Mouse (Mus musculus): ENCODE results near the gene Map6. TPM values are rescaled to one million over a fixed set of nuclear protein-coding genes. Genes with fewer than 3 reads are reported as not detected.

Map6 gene
- polyA plus RNA-seq, 1 experiment from 2014 or later = 1.1 TPM

DNA sequence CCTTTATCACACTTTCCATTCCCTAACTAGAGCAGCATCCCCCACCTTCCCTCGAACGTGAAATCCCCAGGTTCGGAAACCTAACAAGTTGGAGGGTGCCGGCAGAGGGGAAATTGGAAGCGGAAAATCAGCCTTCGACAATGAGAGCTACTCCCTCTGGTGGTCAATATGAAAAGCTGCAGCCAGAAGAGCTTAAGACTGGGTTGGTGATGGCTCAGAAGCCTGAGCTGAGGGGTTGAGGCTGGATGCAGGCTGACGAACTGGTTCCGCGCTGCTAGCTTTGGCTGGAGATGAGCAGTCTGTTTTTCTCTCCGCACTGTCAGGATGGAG lies 17.7 kb upstream of the Map6 start:
- H3K9ac ChIP-seq (ENCODE audit: low read depth, low read length) = no peak overlapping the region
- H3K36me3 ChIP-seq (ENCODE audit: control insufficient read depth, insufficient read depth, low read length) = no peaks in the 10 kb centered on the region
- peaks cover 9% of the 10 kb centered on the region for H3K27me3 ChIP-seq (ENCODE audit: control insufficient read depth, insufficient read depth, low read length)
- H3K27ac ChIP-seq (ENCODE audit: low read depth, low read length) = no peak overlapping the region
- peak; percentile 73 for ATAC-seq (ENCODE audit: low FRiP score, low TSS enrichment)
- H3K4me2 ChIP-seq (replicated peaks; ENCODE audit: low read depth, low read length) = peak overlapping the region; percentile 74
- WGBS = under 1% methylated on average over 10 of the region's 10 CpGs
- no peaks in the 10 kb centered on the region for H3K4me1 ChIP-seq (ENCODE audit: control insufficient read depth, insufficient read depth, low read length)
- peak overlapping the region; percentile 39 for H3K4me3 ChIP-seq (ENCODE audit: low read length)
- no peaks in the 10 kb centered on the region for H3K9me3 ChIP-seq (ENCODE audit: control insufficient read depth, low read length)

DNA sequence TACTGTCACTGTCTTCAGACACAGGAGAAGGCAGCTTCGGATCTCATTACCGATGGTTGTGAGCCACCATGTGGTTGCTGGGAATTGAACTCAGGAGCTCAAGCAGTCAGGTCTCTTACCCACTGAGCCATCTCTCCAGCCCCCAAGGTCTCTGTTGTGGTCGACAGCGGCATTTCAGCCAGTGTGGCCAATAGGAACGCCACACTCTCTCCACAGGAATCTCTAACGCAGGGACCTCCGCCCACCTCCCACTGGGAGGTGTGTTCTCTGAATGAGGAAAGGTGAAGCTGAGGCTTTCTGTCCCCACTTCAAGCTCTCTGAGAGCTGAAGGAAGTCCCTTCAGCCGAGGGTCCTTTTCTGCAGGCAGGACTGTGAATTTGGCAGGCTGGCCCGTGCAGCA lies 16.9 kb upstream of the Map6 start:
- 49% methylated on average over 9 of the region's 9 CpGs for WGBS
- no peak overlapping the region for H3K9ac ChIP-seq (ENCODE audit: low read depth, low read length)

DNA sequence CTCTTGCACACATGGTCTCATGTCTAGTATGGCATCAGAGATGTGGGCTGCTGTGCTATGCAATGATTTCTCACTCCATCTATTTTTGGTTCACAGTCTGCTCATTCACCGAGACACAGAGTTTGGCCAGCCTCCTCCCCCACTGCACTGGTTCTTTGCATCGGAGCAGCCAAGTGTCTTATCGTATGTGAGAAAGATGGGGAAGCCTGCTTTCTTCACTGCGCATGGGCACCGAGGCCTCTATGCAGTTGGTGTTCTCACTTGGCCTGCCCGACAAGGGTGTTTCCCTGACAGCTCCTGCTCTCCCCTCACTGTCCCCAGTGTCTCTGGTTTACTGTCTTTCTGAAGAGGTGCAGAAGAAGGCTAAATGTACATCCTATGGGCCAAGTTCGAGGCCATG lies 12.2 kb upstream of the Map6 start:
- no peak overlapping the region for H3K9ac ChIP-seq (ENCODE audit: low read depth, low read length)
- H3K4me1 ChIP-seq (ENCODE audit: control insufficient read depth, insufficient read depth, low read length) = no peaks in the 10 kb centered on the region
- H3K9me3 ChIP-seq (ENCODE audit: control insufficient read depth, low read length) = no peaks in the 10 kb centered on the region
- H3K4me3 ChIP-seq (ENCODE audit: low read length) = no peak overlapping the region
- 81% methylated on average over 7 of the region's 7 CpGs for WGBS
- H3K27ac ChIP-seq (ENCODE audit: low read depth, low read length) = no peak overlapping the region
- H3K4me2 ChIP-seq (replicated peaks; ENCODE audit: low read depth, low read length) = no peak overlapping the region
- no peaks in the 10 kb centered on the region for H3K27me3 ChIP-seq (ENCODE audit: control insufficient read depth, insufficient read depth, low read length)
- H3K36me3 ChIP-seq (ENCODE audit: control insufficient read depth, insufficient read depth, low read length) = no peaks in the 10 kb centered on the region
- ATAC-seq (ENCODE audit: low FRiP score, low TSS enrichment) = no peak

More for the DNA sequence above, 16.9 kb upstream of the Map6 start:
- Histone ChIP-seq H3K4me2 (replicated peaks; ENCODE audit: low read depth, low read length) (no peak overlapping the region), H3K27ac (ENCODE audit: low read depth, low read length) (no peak overlapping the region), H3K36me3 (ENCODE audit: control insufficient read depth, insufficient read depth, low read length) (no peaks in the 10 kb centered on the region), H3K4me3 (ENCODE audit: low read length) (no peak overlapping the region), H3K27me3 (ENCODE audit: control insufficient read depth, insufficient read depth, low read length) (peaks cover 9% of the 10 kb centered on the region), H3K4me1 (ENCODE audit: control insufficient read depth, insufficient read depth, low read length) (no peaks in the 10 kb centered on the region), H3K9me3 (ENCODE audit: control insufficient read depth, low read length) (no peaks in the 10 kb centered on the region)
- ATAC-seq (ENCODE audit: low FRiP score, low TSS enrichment) = no peak

DNA sequence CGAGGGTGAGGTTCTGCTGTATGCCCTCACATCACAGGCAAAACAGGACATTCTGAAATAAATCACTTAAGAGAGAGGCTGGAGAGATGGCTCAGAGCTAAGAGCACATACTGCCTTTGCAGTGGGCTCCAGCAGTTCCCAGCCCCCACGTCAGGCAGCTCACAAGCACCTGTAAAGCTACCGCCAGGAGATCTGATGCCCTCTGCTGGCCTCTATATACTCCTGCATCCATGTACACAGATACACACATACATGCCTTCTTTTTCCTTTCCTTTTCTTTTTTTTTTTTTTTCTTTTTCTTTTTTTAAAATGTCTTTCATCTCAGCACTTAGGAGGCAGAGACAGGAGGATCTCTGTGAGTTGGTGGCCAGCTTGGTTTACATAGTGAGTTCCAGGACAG lies 5.3 kb upstream of the Map6 start:
- H3K4me3 ChIP-seq (ENCODE audit: low read length) = no peak overlapping the region
- WGBS = 53% methylated on average over 3 of the region's 3 CpGs
- H3K27me3 ChIP-seq (ENCODE audit: control insufficient read depth, insufficient read depth, low read length) = peaks cover 18% of the 10 kb centered on the region
- no peak overlapping the region for H3K9ac ChIP-seq (ENCODE audit: low read depth, low read length)
- no peaks in the 10 kb centered on the region for H3K9me3 ChIP-seq (ENCODE audit: control insufficient read depth, low read length)
- no peaks in the 10 kb centered on the region for H3K36me3 ChIP-seq (ENCODE audit: control insufficient read depth, insufficient read depth, low read length)
- H3K27ac ChIP-seq (ENCODE audit: low read depth, low read length) = no peak overlapping the region
- H3K4me1 ChIP-seq (ENCODE audit: control insufficient read depth, insufficient read depth, low read length) = no peaks in the 10 kb centered on the region
- ATAC-seq (ENCODE audit: low FRiP score, low TSS enrichment) = no peak
- no peak overlapping the region for H3K4me2 ChIP-seq (replicated peaks; ENCODE audit: low read depth, low read length)

DNA sequence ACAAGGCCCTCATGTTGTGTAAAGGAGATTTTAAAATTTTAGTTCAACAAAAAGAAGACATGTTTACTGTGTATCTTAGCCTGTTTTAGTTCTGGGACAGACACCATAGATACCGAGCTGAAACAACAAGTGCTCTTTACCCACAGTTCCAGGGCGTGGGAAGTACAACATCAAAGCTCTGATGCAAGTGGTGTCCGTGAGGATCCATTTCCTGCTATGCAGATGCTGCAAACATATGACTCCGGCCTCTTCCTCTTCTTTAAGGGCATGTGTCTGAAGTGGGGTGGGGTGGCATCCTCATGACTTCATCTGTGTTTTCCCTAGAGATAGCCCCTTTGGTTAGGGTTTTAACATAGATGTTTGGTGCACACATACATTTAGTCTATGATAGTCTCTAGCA lies 3.7 kb upstream of the Map6 start:
- Histone ChIP-seq H3K27me3 (ENCODE audit: control insufficient read depth, insufficient read depth, low read length) (peaks cover 34% of the 10 kb centered on the region), H3K4me2 (replicated peaks; ENCODE audit: low read depth, low read length) (no peak overlapping the region), H3K27ac (ENCODE audit: low read depth, low read length) (no peak overlapping the region), H3K9me3 (ENCODE audit: control insufficient read depth, low read length) (no peaks in the 10 kb centered on the region), H3K4me1 (ENCODE audit: control insufficient read depth, insufficient read depth, low read length) (peaks cover 8% of the 10 kb centered on the region), H3K36me3 (ENCODE audit: control insufficient read depth, insufficient read depth, low read length) (no peaks in the 10 kb centered on the region), H3K9ac (ENCODE audit: low read depth, low read length) (no peak overlapping the region), H3K4me3 (ENCODE audit: low read length) (no peak overlapping the region)
- no peak for ATAC-seq (ENCODE audit: low FRiP score, low TSS enrichment)
- WGBS = 50% methylated on average over 4 of the region's 4 CpGs

DNA sequence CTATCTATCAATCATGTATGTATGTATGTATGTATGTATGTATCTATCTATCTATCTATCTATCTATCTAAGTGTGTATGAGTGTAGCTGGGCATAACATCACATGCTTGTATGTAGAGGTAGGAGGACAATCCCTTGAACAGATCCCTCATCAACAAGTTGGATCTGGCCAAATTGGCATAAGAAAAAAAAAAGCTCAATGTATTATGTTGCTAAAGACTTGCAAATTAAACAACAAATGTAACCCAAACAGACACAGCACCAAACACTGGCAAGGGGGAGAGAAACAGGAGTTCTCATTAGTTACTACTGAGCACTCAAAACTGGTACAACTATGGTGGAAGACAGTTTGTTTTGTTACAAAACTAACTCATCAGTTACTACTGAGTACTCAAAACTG lies 2.6 kb upstream of the Map6 start:
- H3K9ac ChIP-seq (ENCODE audit: low read depth, low read length) = no peak overlapping the region
- ATAC-seq (ENCODE audit: low FRiP score, low TSS enrichment) = no peak
- H3K27ac ChIP-seq (ENCODE audit: low read depth, low read length) = no peak overlapping the region
- no peak overlapping the region for H3K4me3 ChIP-seq (ENCODE audit: low read length)
- H3K4me1 ChIP-seq (ENCODE audit: control insufficient read depth, insufficient read depth, low read length) = peaks cover 12% of the 10 kb centered on the region
- H3K36me3 ChIP-seq (ENCODE audit: control insufficient read depth, insufficient read depth, low read length) = no peaks in the 10 kb centered on the region
- H3K27me3 ChIP-seq (ENCODE audit: control insufficient read depth, insufficient read depth, low read length) = peaks cover 45% of the 10 kb centered on the region
- no peak overlapping the region for H3K4me2 ChIP-seq (replicated peaks; ENCODE audit: low read depth, low read length)
- no peaks in the 10 kb centered on the region for H3K9me3 ChIP-seq (ENCODE audit: control insufficient read depth, low read length)

DNA sequence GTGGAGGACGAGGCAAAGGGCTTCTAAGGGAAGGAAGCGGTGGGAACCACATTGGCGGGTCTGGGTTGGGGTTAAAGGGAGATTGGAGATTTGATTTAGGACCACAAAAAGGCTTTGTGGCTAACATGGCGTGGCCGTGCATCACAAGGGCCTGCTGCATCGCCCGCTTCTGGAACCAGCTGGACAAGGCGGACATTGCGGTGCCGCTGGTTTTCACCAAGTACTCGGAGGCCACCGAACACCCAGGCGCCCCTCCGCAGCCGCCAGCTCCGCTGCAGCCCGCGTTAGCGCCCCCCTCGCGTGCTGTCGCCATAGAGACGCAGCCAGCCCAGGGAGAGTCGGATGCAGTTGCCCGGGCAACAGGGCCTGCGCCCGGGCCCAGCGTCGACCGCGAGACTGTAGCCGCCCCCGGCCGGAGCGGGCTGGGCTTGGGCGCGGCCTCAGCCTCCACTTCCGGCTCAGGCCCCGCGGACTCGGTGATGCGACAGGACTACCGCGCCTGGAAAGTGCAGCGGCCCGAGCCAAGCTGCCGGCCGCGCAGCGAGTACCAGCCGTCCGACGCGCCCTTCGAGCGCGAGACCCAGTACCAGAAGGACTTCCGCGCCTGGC lies 754 bp downstream of the Map6 start:
- Histone ChIP-seq H3K36me3 (ENCODE audit: control insufficient read depth, insufficient read depth, low read length) (no peaks in the 10 kb centered on the region), H3K27me3 (ENCODE audit: control insufficient read depth, insufficient read depth, low read length) (peaks cover 58% of the 10 kb centered on the region), H3K27ac (ENCODE audit: low read depth, low read length) (no peak overlapping the region), H3K9me3 (ENCODE audit: control insufficient read depth, low read length) (no peaks in the 10 kb centered on the region), H3K9ac (ENCODE audit: low read depth, low read length) (peak overlapping the region; percentile 29), H3K4me3 (ENCODE audit: low read length) (peak overlapping the region; percentile 45), H3K4me1 (ENCODE audit: control insufficient read depth, insufficient read depth, low read length) (peaks cover 12% of the 10 kb centered on the region), H3K4me2 (replicated peaks; ENCODE audit: low read depth, low read length) (peak overlapping the region; percentile 81)
- WGBS = under 1% methylated on average over 55 of the region's 59 CpGs
- ATAC-seq (ENCODE audit: low FRiP score, low TSS enrichment) = peak; percentile 84

DNA sequence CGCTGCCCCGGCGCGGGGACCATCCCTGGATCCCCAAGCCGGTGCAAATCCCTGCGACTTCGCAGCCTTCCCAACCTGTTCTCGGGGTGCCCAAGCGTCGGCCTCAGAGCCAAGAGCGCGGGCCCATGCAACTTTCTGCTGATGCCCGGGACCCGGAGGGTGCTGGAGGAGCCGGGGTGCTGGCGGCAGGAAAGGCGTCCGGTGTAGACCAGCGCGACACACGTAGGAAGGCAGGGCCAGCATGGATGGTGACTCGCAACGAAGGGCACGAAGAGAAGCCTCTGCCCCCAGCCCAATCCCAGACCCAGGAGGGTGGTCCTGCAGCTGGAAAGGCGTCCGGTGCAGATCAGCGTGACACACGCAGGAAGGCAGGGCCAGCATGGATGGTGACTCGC lies 1.3 kb downstream of the Map6 start:
- Histone ChIP-seq H3K27me3 (ENCODE audit: control insufficient read depth, insufficient read depth, low read length) (peaks cover 58% of the 10 kb centered on the region), H3K27ac (ENCODE audit: low read depth, low read length) (no peak overlapping the region), H3K9ac (ENCODE audit: low read depth, low read length) (peak overlapping the region; percentile 29), H3K9me3 (ENCODE audit: control insufficient read depth, low read length) (no peaks in the 10 kb centered on the region), H3K36me3 (ENCODE audit: control insufficient read depth, insufficient read depth, low read length) (no peaks in the 10 kb centered on the region), H3K4me3 (ENCODE audit: low read length) (peak overlapping the region; percentile 45), H3K4me1 (ENCODE audit: control insufficient read depth, insufficient read depth, low read length) (peaks cover 12% of the 10 kb centered on the region), H3K4me2 (replicated peaks; ENCODE audit: low read depth, low read length) (peak overlapping the region; percentile 81)
- under 1% methylated on average over 29 of the region's 29 CpGs for WGBS
- ATAC-seq (ENCODE audit: low FRiP score, low TSS enrichment) = peak; percentile 41; the same call in 1 of the 2 replicates

DNA sequence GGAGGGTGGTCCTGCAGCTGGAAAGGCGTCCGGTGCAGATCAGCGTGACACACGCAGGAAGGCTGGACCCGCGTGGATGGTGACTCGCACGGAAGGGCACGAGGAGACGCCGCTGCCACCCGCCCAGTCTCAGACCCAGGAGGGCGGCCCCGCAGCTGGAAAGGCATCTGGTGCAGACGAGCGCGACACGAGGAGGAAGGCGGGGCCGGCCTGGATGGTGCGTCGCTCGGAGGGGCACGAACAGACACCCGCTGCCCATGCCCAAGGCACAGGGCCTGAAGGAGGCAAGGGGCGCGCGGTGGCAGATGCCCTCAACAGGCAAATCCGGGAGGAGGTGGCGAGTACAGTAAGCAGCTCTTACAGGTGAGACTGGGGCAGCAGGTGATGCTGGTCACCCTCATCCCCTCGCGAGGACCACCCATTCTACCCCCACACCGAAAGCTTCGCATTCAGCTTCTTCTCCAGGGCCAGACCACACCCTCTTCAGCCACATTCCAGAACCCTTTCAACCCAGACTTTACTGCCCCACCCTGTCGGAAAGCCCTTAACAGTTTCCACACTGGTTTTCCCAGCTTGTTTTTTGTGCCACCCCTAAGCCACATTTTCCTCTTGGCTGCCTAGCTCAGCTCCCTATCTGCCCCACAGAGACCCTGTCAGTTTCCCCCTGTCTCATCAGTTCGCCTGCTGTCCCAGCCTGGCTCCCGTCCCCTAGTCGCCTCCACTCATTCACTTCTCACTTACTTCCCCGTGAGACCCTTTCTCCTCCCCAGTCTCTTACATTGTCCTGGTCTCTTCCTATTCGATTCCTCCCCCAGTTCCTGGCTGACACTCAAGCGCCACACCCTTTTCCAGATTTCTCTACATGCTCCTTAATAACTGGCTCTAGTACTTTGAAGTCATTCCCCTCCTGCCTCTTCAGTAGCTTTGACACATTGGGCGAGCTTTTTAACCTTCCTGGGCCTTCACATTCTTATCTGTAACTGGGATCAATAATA lies 2.0 kb downstream of the Map6 start:
- Histone ChIP-seq H3K27ac (ENCODE audit: low read depth, low read length) (no peak overlapping the region), H3K36me3 (ENCODE audit: control insufficient read depth, insufficient read depth, low read length) (no peaks in the 10 kb centered on the region), H3K9ac (ENCODE audit: low read depth, low read length) (no peak overlapping the region), H3K4me3 (ENCODE audit: low read length) (peak overlapping the region; percentile 45), H3K4me2 (replicated peaks; ENCODE audit: low read depth, low read length) (peak overlapping the region; percentile 81), H3K9me3 (ENCODE audit: control insufficient read depth, low read length) (no peaks in the 10 kb centered on the region), H3K4me1 (ENCODE audit: control insufficient read depth, insufficient read depth, low read length) (peaks cover 12% of the 10 kb centered on the region), H3K27me3 (ENCODE audit: control insufficient read depth, insufficient read depth, low read length) (peaks cover 58% of the 10 kb centered on the region)
- ATAC-seq (ENCODE audit: low FRiP score, low TSS enrichment) = peak; percentile 49
- WGBS = 6% methylated on average over 32 of the region's 42 CpGs

Measured in kidney, embryonic 14.5 days (tissue).